Mouse (Mus musculus) effector memory CD4-positive, alpha-beta T cell, adult 7 months (primary cell): ENCODE measurements around the gene Lrch1. TPM values are rescaled to one million over a fixed set of nuclear protein-coding genes. Genes with fewer than 3 reads are reported as not detected.

Experiments used
- polyA plus RNA-seq: library from polyadenylated mRNA; unstranded; fragments of 100-300 nt; shearing (Covaris generic); gene quantifications from one replicate; pipeline ENCODE4 v1.2.1, GENCODE M21; 2017

Gene Lrch1
- polyA plus RNA-seq = 62.8 TPM

GRCm38 (mm10) chr14:74947376-74948013 lies at the start of gene Lrch1:
Gene Lrch1, minus strand, starts transcription at chr14:74947876.

GRCm38 (mm10) chr14:74732079-74732783 lies 215.4 kb downstream of the Lrch1 start, which contains the start of gene Esd:
Gene Esd, plus strand, starts transcription at chr14:74732297.

Other genes with a start within 250 kb of the Lrch1 start
- 93.3 TPM for gene Esd, start 215.6 kb downstream of the Lrch1 start, polyA plus RNA-seq
- 0.43 TPM for gene Rubcnl, start 68.2 kb upstream of the Lrch1 start, polyA plus RNA-seq
- 0.20 TPM for gene Lrrc63, start 183.0 kb upstream of the Lrch1 start, polyA plus RNA-seq
- 1,069 TPM for gene Lcp1, start 183.2 kb upstream of the Lrch1 start, polyA plus RNA-seq